Mouse (Mus musculus): Measurements from ENCODE around the gene Galnt12. TPM values are rescaled to one million over a fixed set of nuclear protein-coding genes. Genes with fewer than 3 reads are reported as not detected.

Galnt12 gene
- polyA plus RNA-seq (2012; rRNA removed) = 2.0 and 2.4 TPM in 2 replicates

GRCm38 (mm10) chr4:47091493-47092386 lies at the start of gene Galnt12:
Gene Galnt12 (plus strand): TSS chr4:47091909.
- peaks cover 8% of the 10 kb centered on the region; the same call in 1 of the 2 replicates for H3K4me1 ChIP-seq (ENCODE audit: control insufficient read depth, insufficient read depth, low read length)
- H3K36me3 ChIP-seq (ENCODE audit: control insufficient read depth, insufficient read depth, low read length) = no peaks in the 10 kb centered on the region
- H3K4me3 ChIP-seq (ENCODE audit: control insufficient read depth, low read depth, low read length) = peak within 1 kb of the TSS; percentile 80
- no peak within 1 kb of the TSS for H3K27ac ChIP-seq (ENCODE audit: control insufficient read depth, insufficient read depth, low read depth, low read length)
- TF ChIP-seq POLR2A (IDR thresholded peaks at IDR 0.05; ENCODE audit: control insufficient read depth, low read depth, low read length) = no peak
- TF ChIP-seq CTCF (IDR thresholded peaks at IDR 0.05; ENCODE audit: control insufficient read depth, insufficient read depth, insufficient replicate concordance, low read depth, low read length) = no peak
- no peaks in the 10 kb centered on the region; the same call in 1 of the 2 replicates for H3K27me3 ChIP-seq (ENCODE audit: control insufficient read depth, insufficient read depth, low read length)

GRCm38 (mm10) chr4:47043866-47044265 lies 47.8 kb upstream of the Galnt12 start:
- Histone ChIP-seq H3K27me3 (ENCODE audit: control insufficient read depth, insufficient read depth, low read length) (no peaks in the 10 kb centered on the region), H3K4me1 (ENCODE audit: control insufficient read depth, insufficient read depth, low read length) (no peaks in the 10 kb centered on the region), H3K36me3 (ENCODE audit: control insufficient read depth, insufficient read depth, low read length) (no peaks in the 10 kb centered on the region), H3K27ac (ENCODE audit: control insufficient read depth, insufficient read depth, low read depth, low read length) (no peak overlapping the region), H3K4me3 (ENCODE audit: control insufficient read depth, low read depth, low read length) (no peak overlapping the region)
- TF ChIP-seq POLR2A (IDR thresholded peaks at IDR 0.05; ENCODE audit: control insufficient read depth, low read depth, low read length) (no peak), CTCF (IDR thresholded peaks at IDR 0.05; ENCODE audit: control insufficient read depth, insufficient read depth, insufficient replicate concordance, low read depth, low read length) (no peak)

GRCm38 (mm10) chr4:47046974-47047373 lies 44.7 kb upstream of the Galnt12 start:
- Histone ChIP-seq H3K27ac (ENCODE audit: control insufficient read depth, insufficient read depth, low read depth, low read length) (no peak overlapping the region), H3K36me3 (ENCODE audit: control insufficient read depth, insufficient read depth, low read length) (no peaks in the 10 kb centered on the region), H3K4me1 (ENCODE audit: control insufficient read depth, insufficient read depth, low read length) (no peaks in the 10 kb centered on the region), H3K27me3 (ENCODE audit: control insufficient read depth, insufficient read depth, low read length) (no peaks in the 10 kb centered on the region), H3K4me3 (ENCODE audit: control insufficient read depth, low read depth, low read length) (no peak overlapping the region)
- TF ChIP-seq POLR2A (IDR thresholded peaks at IDR 0.05; ENCODE audit: control insufficient read depth, low read depth, low read length) (no peak), CTCF (IDR thresholded peaks at IDR 0.05; ENCODE audit: control insufficient read depth, insufficient read depth, insufficient replicate concordance, low read depth, low read length) (no peak)

- Histone ChIP-seq H3K4me1 (ENCODE audit: control insufficient read depth, insufficient read depth, low read length) (no peaks in the 10 kb centered on the region), H3K27me3 (ENCODE audit: control insufficient read depth, insufficient read depth, low read length) (no peaks in the 10 kb centered on the region), H3K36me3 (ENCODE audit: control insufficient read depth, insufficient read depth, low read length) (no peaks in the 10 kb centered on the region), H3K4me3 (ENCODE audit: control insufficient read depth, low read depth, low read length) (no peak overlapping the region), H3K27ac (ENCODE audit: control insufficient read depth, insufficient read depth, low read depth, low read length) (no peak overlapping the region)
- TF ChIP-seq POLR2A (IDR thresholded peaks at IDR 0.05; ENCODE audit: control insufficient read depth, low read depth, low read length) (no peak), CTCF (IDR thresholded peaks at IDR 0.05; ENCODE audit: control insufficient read depth, insufficient read depth, insufficient replicate concordance, low read depth, low read length) (no peak)
Measured at GRCm38 (mm10) chr4:47047765-47048164, 43.9 kb upstream of the Galnt12 start.

- no peak overlapping the region for H3K27ac ChIP-seq (ENCODE audit: control insufficient read depth, insufficient read depth, low read depth, low read length)
- no peak overlapping the region for H3K4me3 ChIP-seq (ENCODE audit: control insufficient read depth, low read depth, low read length)
- H3K36me3 ChIP-seq (ENCODE audit: control insufficient read depth, insufficient read depth, low read length) = no peaks in the 10 kb centered on the region
- no peaks in the 10 kb centered on the region for H3K4me1 ChIP-seq (ENCODE audit: control insufficient read depth, insufficient read depth, low read length)
- H3K27me3 ChIP-seq (ENCODE audit: control insufficient read depth, insufficient read depth, low read length) = no peaks in the 10 kb centered on the region
- no peak for TF ChIP-seq CTCF (IDR thresholded peaks at IDR 0.05; ENCODE audit: control insufficient read depth, insufficient read depth, insufficient replicate concordance, low read depth, low read length)
- TF ChIP-seq POLR2A (IDR thresholded peaks at IDR 0.05; ENCODE audit: control insufficient read depth, low read depth, low read length) = no peak
Measured at GRCm38 (mm10) chr4:47049216-47049615, 42.5 kb upstream of the Galnt12 start.

- TF ChIP-seq CTCF (IDR thresholded peaks at IDR 0.05; ENCODE audit: control insufficient read depth, insufficient read depth, insufficient replicate concordance, low read depth, low read length) = peak; percentile 91
- no peak for TF ChIP-seq POLR2A (IDR thresholded peaks at IDR 0.05; ENCODE audit: control insufficient read depth, low read depth, low read length)
- H3K4me3 ChIP-seq (ENCODE audit: control insufficient read depth, low read depth, low read length) = no peak overlapping the region
- H3K4me1 ChIP-seq (ENCODE audit: control insufficient read depth, insufficient read depth, low read length) = no peaks in the 10 kb centered on the region
- no peaks in the 10 kb centered on the region for H3K36me3 ChIP-seq (ENCODE audit: control insufficient read depth, insufficient read depth, low read length)
- no peak overlapping the region for H3K27ac ChIP-seq (ENCODE audit: control insufficient read depth, insufficient read depth, low read depth, low read length)
- H3K27me3 ChIP-seq (ENCODE audit: control insufficient read depth, insufficient read depth, low read length) = no peaks in the 10 kb centered on the region
Measured at GRCm38 (mm10) chr4:47050167-47050566, 41.5 kb upstream of the Galnt12 start.

- H3K4me3 ChIP-seq (ENCODE audit: control insufficient read depth, low read depth, low read length) = no peak overlapping the region
- H3K27me3 ChIP-seq (ENCODE audit: control insufficient read depth, insufficient read depth, low read length) = no peaks in the 10 kb centered on the region
- no peaks in the 10 kb centered on the region for H3K4me1 ChIP-seq (ENCODE audit: control insufficient read depth, insufficient read depth, low read length)
- H3K36me3 ChIP-seq (ENCODE audit: control insufficient read depth, insufficient read depth, low read length) = no peaks in the 10 kb centered on the region
- H3K27ac ChIP-seq (ENCODE audit: control insufficient read depth, insufficient read depth, low read depth, low read length) = no peak overlapping the region
- TF ChIP-seq POLR2A (IDR thresholded peaks at IDR 0.05; ENCODE audit: control insufficient read depth, low read depth, low read length) = no peak
- no peak for TF ChIP-seq CTCF (IDR thresholded peaks at IDR 0.05; ENCODE audit: control insufficient read depth, insufficient read depth, insufficient replicate concordance, low read depth, low read length)
Measured at GRCm38 (mm10) chr4:47050642-47051381, 40.9 kb upstream of the Galnt12 start.

Data from testis, adult 2 months (tissue).